In genomic region chr9:48421561-48421960, GRCm38 (mm10) we compare ENCODE assay signal across 24 mouse cellular contexts.
"Had no signal": no experiment of that assay in that cellular context is flagged by ENCODE, and none has a peak within 500 bp of the region (broad histone marks: within the 10 kb centered on the region; RNA-seq: fewer than 3 reads in every experiment).

No protein-coding gene starts in this region.

- ATAC-seq: hindbrain, embryonic 16.5 days; inflammation-experienced regulatory T-cells, adult 6 months; intestine, embryonic 15.5 days; liver, embryonic 12.5 days had no signal

- H3K36me3 ChIP-seq: heart, embryonic 10.5 days; heart, embryonic 12.5 days; hindbrain, embryonic 12.5 days; intestine, embryonic 15.5 days; kidney, embryonic 15.5 days; limb, embryonic 13.5 days; limb, embryonic 15.5 days; liver, embryonic 12.5 days had no signal

- DNase-seq: gastrocnemius, postnatal 14 days; gastrocnemius, postnatal 36 days; heart, postnatal 10 days; heart, postnatal 36 days; kidney, adult 11 months; kidney, adult 2 months; kidney, adult 9 months; kidney, postnatal 14 days; kidney, postnatal 36 days; layer of hippocampus, adult 9-11 months; layer of hippocampus, postnatal 36 days; left cerebral cortex, postnatal 4 days had no signal

- H3K9ac ChIP-seq: heart, embryonic 12.5 days; hindbrain, embryonic 12.5 days; hindbrain, embryonic 14.5 days; intestine, embryonic 15.5 days; kidney, embryonic 15.5 days; limb, embryonic 13.5 days; limb, embryonic 15.5 days; liver, embryonic 12.5 days had no signal

- H3K27ac ChIP-seq: heart, embryonic 10.5 days; hindbrain, embryonic 12.5 days; hindbrain, embryonic 14.5 days; intestine, embryonic 15.5 days; kidney, embryonic 15.5 days; kidney, postnatal 0 days; limb, embryonic 13.5 days; limb, embryonic 15.5 days; liver, embryonic 12.5 days had no signal

- H3K4me3 ChIP-seq: heart, embryonic 10.5 days; heart, embryonic 12.5 days; hindbrain, embryonic 12.5 days; intestine, embryonic 15.5 days; kidney, embryonic 15.5 days; limb, embryonic 13.5 days; limb, embryonic 15.5 days; liver, embryonic 12.5 days had no signal

- H3K9me3 ChIP-seq: heart, embryonic 10.5 days; heart, embryonic 12.5 days; hindbrain, embryonic 12.5 days; intestine, embryonic 15.5 days; kidney, embryonic 15.5 days; limb, embryonic 13.5 days; limb, embryonic 15.5 days; liver, embryonic 12.5 days had no signal

- H3K4me2 ChIP-seq: heart, embryonic 12.5 days; hindbrain, embryonic 12.5 days; hindbrain, embryonic 14.5 days; intestine, embryonic 15.5 days; kidney, embryonic 15.5 days; limb, embryonic 13.5 days; limb, embryonic 15.5 days; liver, embryonic 12.5 days had no signal

- H3K27me3 ChIP-seq: heart, embryonic 12.5 days; hindbrain, embryonic 12.5 days; intestine, embryonic 15.5 days; kidney, embryonic 15.5 days; limb, embryonic 13.5 days; limb, embryonic 15.5 days; liver, embryonic 12.5 days had no signal

- H3K4me1 ChIP-seq: heart, embryonic 10.5 days; heart, embryonic 12.5 days; hindbrain, embryonic 12.5 days; intestine, embryonic 15.5 days; kidney, embryonic 15.5 days; limb, embryonic 13.5 days; limb, embryonic 15.5 days; liver, embryonic 12.5 days had no signal
